Comparison of ENCODE assay signal across 14 mouse cellular contexts in genomic region chr8:111543712-111544380, GRCm38 (mm10). TPM values are rescaled to one million over a fixed set of nuclear protein-coding genes. Genes with fewer than 3 reads are reported as not detected.
DNase-seq lines count a peak whose midpoint lies in the region; ATAC-seq and TF ChIP-seq lines count a peak whose summit lies in the region.
"Had no signal": no experiment of that assay in that cellular context is flagged by ENCODE, and none has a peak within 500 bp of the region (broad histone marks: within the 10 kb centered on the region; RNA-seq: fewer than 3 reads in every experiment).

No protein-coding gene starts in this region.

- TF ChIP-seq EP300 in heart, adult 2 months (IDR thresholded peaks at IDR 0.05; ENCODE audit: insufficient read depth, low read depth, low read length): no peak
- TF ChIP-seq EP300 in heart, postnatal 0 days (IDR thresholded peaks at IDR 0.05; ENCODE audit: low read depth): no peak

- H3K4me3 ChIP-seq in heart, adult 2 months: no peak overlapping the region
- H3K4me3 ChIP-seq in E14TG2a.4 (replicated peaks; ENCODE audit: low read length): no peak overlapping the region
- H3K4me3 ChIP-seq in heart, postnatal 0 days (ENCODE audit: low read depth, low read length): no peak overlapping the region
- H3K4me3 ChIP-seq: hindbrain, embryonic 15.5 days; neural tube, embryonic 13.5 days had no signal

- H3K4me2 ChIP-seq in heart, postnatal 0 days (ENCODE audit: low read depth, low read length): no peak overlapping the region
- H3K4me2 ChIP-seq: hindbrain, embryonic 15.5 days; neural tube, embryonic 13.5 days had no signal

- H3K79me2 ChIP-seq in heart, adult 2 months (replicated peaks; ENCODE audit: control insufficient read depth, insufficient read depth, low read length): peaks cover 8% of the 10 kb centered on the region

- intact Hi-C loops in heart, adult 2 months (cut with DNase I): no loop called here
- intact Hi-C loops in heart, postnatal 25 days (cut with DNase I): no loop called here

- no peak for DNase-seq in heart, adult 2 months
- DNase-seq in heart, postnatal 25 days (ENCODE audit: low spot score): no peak
- no peak for DNase-seq in heart, postnatal 0 days (ENCODE audit: low spot score)
- DNase-seq in urinary bladder, postnatal 10 days (ENCODE audit: low spot score): no peak
- no peak for DNase-seq in urinary bladder, postnatal 4 days (ENCODE audit: low spot score in 2 of 2)
- DNase-seq: cerebellum, adult 18-20 months; kidney, adult 2 months had no signal

- H3K9me3 ChIP-seq in E14TG2a.4 (ENCODE audit: low read length): no peaks in the 10 kb centered on the region
- H3K9me3 ChIP-seq in heart, postnatal 0 days (replicated peaks; ENCODE audit: control insufficient read depth, low read length): no peaks in the 10 kb centered on the region
- H3K9me3 ChIP-seq: hindbrain, embryonic 15.5 days; neural tube, embryonic 13.5 days had no signal

- peaks cover 23% of the 10 kb centered on the region for H3K4me1 ChIP-seq in heart, adult 2 months (ENCODE audit: control insufficient read depth, insufficient read depth, low read length)
- peaks cover 96% of the 10 kb centered on the region for H3K4me1 ChIP-seq in E14TG2a.4 (replicated peaks; ENCODE audit: low read depth, low read length)
- peaks cover 18% of the 10 kb centered on the region; the same call in 1 of the 2 replicates for H3K4me1 ChIP-seq in heart, postnatal 0 days (ENCODE audit: control insufficient read depth, insufficient read depth)

- WGBS in heart, adult 2 months: 40% methylated on average over 9 of the region's 9 CpGs
- 56% methylated on average over 9 of the region's 9 CpGs for WGBS in heart, postnatal 0 days

- H3K27ac ChIP-seq in heart, adult 2 months: peak overlapping the region; percentile 58
- H3K27ac ChIP-seq in heart, postnatal 0 days (ENCODE audit: low read depth): peak overlapping the region; percentile 64
- H3K27ac ChIP-seq: hindbrain, embryonic 15.5 days; liver, embryonic 14.5 days; macrophage; neural tube, embryonic 13.5 days had no signal

- ATAC-seq in common myeloid progenitor, adult 5-6 weeks (replicated peaks; ENCODE audit: low read depth, poor library complexity, severe bottlenecking): peak; percentile 48
- ATAC-seq in heart, postnatal 0 days (ENCODE audit: insufficient read depth, low read depth): peak; percentile 75
- no peak for ATAC-seq in megakaryocyte progenitor cell, adult 5-6 weeks (replicated peaks; ENCODE audit: poor library complexity)

- no peak for TF ChIP-seq POLR2A in heart, adult 2 months (IDR thresholded peaks at IDR 0.05; ENCODE audit: insufficient read depth, low read depth, low read length)

- peaks cover 45% of the 10 kb centered on the region for H3K36me3 ChIP-seq in heart, adult 2 months (ENCODE audit: control insufficient read depth, insufficient read depth, low read length)
- peaks cover 5% of the 10 kb centered on the region; the same call in 1 of the 2 replicates for H3K36me3 ChIP-seq in E14TG2a.4 (ENCODE audit: insufficient read depth, low read length)
- H3K36me3 ChIP-seq in heart, postnatal 0 days (replicated peaks; ENCODE audit: control insufficient read depth, insufficient read depth, low read length): no peaks in the 10 kb centered on the region
- H3K36me3 ChIP-seq: hindbrain, embryonic 15.5 days had no signal

- TF ChIP-seq CTCF in heart, adult 2 months (IDR thresholded peaks at IDR 0.05): peak; percentile 48
- peak; percentile 48 for TF ChIP-seq CTCF in E14TG2a.4 (conservative IDR thresholded peaks at IDR 0.05; ENCODE audit: low read length)
- TF ChIP-seq CTCF in heart, postnatal 0 days (IDR thresholded peaks at IDR 0.05; ENCODE audit: low read depth): peak; percentile 3; the same call in 1 of the 2 replicates

- no peak overlapping the region for H3K9ac ChIP-seq in heart, adult 2 months (ENCODE audit: low read depth, low read length)
- H3K9ac ChIP-seq in heart, postnatal 0 days (replicated peaks; ENCODE audit: low read depth, low read length): no peak overlapping the region
- H3K9ac ChIP-seq: hindbrain, embryonic 15.5 days; liver, embryonic 14.5 days; neural tube, embryonic 13.5 days had no signal

- H3K27me3 ChIP-seq in heart, adult 2 months (ENCODE audit: control insufficient read depth, insufficient read depth, low read length): no peaks in the 10 kb centered on the region
- no peaks in the 10 kb centered on the region for H3K27me3 ChIP-seq in E14TG2a.4 (ENCODE audit: insufficient read depth, low read length)
- H3K27me3 ChIP-seq in heart, postnatal 0 days (ENCODE audit: control insufficient read depth, insufficient read depth, low read length): no peaks in the 10 kb centered on the region
- H3K27me3 ChIP-seq: hindbrain, embryonic 15.5 days; neural tube, embryonic 13.5 days had no signal

RNA-seq across cellular contexts. Expression of gene Znrf1, which starts 7.9 kb away (rescaled TPM):
- 10 to 100 TPM; 54.7 to 59.0 TPM for total RNA-seq in heart, adult 2 months (2021)
- 66.7 and 86.2 TPM in 2 replicates for polyA plus RNA-seq in heart, adult 2 months (2012; rRNA removed)
- total RNA-seq in heart, postnatal 25 days (2021): 10 to 100 TPM; 57.0 to 59.8 TPM
- total RNA-seq in common myeloid progenitor, adult 5-6 weeks (2017): 71.0 and 78.3 TPM in 2 replicates
- total RNA-seq in heart, postnatal 0 days (2014; rRNA removed; ENCODE audit: low replicate concordance): 52.1 and 69.1 TPM in 2 replicates
- polyA plus RNA-seq in heart, postnatal 0 days (2015; fragmentation: Nextera tagmentation; extraction: Ambion mirVana): 13.9 and 15.1 TPM in 2 replicates
- total RNA-seq in megakaryocyte progenitor cell, adult 5-6 weeks (2015): 71.1 and 76.6 TPM in 2 replicates
- total RNA-seq in megakaryocyte progenitor cell, adult 5-6 weeks (2017): 57.9 and 66.1 TPM in 2 replicates

RNA-seq across cellular contexts. Expression of gene Wdr59, which starts 22.0 kb away (rescaled TPM):
- 1 to 10 TPM; 6.9 to 7.0 TPM for total RNA-seq in heart, adult 2 months (2021)
- polyA plus RNA-seq in heart, adult 2 months (2012; rRNA removed): 5.4 and 8.3 TPM in 2 replicates
- 1 to 10 TPM; 6.3 to 7.4 TPM for total RNA-seq in heart, postnatal 25 days (2021)
- 5.1 and 7.9 TPM in 2 replicates for total RNA-seq in common myeloid progenitor, adult 5-6 weeks (2017)
- total RNA-seq in heart, postnatal 0 days (2014; rRNA removed; ENCODE audit: low replicate concordance): 3.2 and 6.5 TPM in 2 replicates
- polyA plus RNA-seq in heart, postnatal 0 days (2015; fragmentation: Nextera tagmentation; extraction: Ambion mirVana): 2.3 and 2.4 TPM in 2 replicates
- 4.5 and 6.8 TPM in 2 replicates for total RNA-seq in megakaryocyte progenitor cell, adult 5-6 weeks (2015)
- 5.7 and 6.3 TPM in 2 replicates for total RNA-seq in megakaryocyte progenitor cell, adult 5-6 weeks (2017)
